Mouse (Mus musculus) midbrain, embryonic 14.5 days (tissue): Measurements from ENCODE around the gene Gm128. TPM values are rescaled to one million over a fixed set of nuclear protein-coding genes. Genes with fewer than 3 reads are reported as not detected.
"Not testable (repeated sequence)": the region's sequence is repeated elsewhere in the genome, so short reads cannot be mapped to it uniquely, and the experiment has no call there.

Experiments used
- ATAC-seq: fragments of 200-750 bp; cut with Nextera tagmentation; 2 replicates; pipeline ENCODE4 v1.8.0; 2017; ENCODE audit warnings: moderate number of reproducible peaks, moderate library complexity; ENCODE audit not compliant: low FRiP score, low TSS enrichment
- DNase-seq: peaks from one replicate; pipeline ENCODE4 v3.0.0-alpha.2; 2015
- H3K27ac ChIP-seq: fragments of 300-500 bp; sonication (generic); replicated peaks from 2 replicates; pipeline ENCODE4 v1.5.1; 2014; ENCODE audit warnings: mild to moderate bottlenecking, low read depth, low read length, moderate library complexity
- H3K27me3 ChIP-seq: fragments of 300-500 bp; sonication (generic); 2 replicates; pipeline ENCODE4 v1.6.1; 2014; ENCODE audit warnings: low read length, control low read depth, mixed read lengths; ENCODE audit not compliant: control insufficient read depth, insufficient read depth
- H3K36me3 ChIP-seq: fragments of 300-500 bp; sonication (generic); 2 replicates; pipeline ENCODE4 v1.6.1; 2014; ENCODE audit warnings: low read length, control low read depth; ENCODE audit not compliant: control insufficient read depth, insufficient read depth
- H3K4me1 ChIP-seq: fragments of 300-500 bp; sonication (generic); 2 replicates; pipeline ENCODE4 v1.6.1; 2014; ENCODE audit warnings: mild to moderate bottlenecking, antibody characterized with exemption, low read length, control low read depth; ENCODE audit not compliant: control insufficient read depth, insufficient read depth
- H3K4me2 ChIP-seq: fragments of 300-500 bp; sonication (generic); 2 replicates; pipeline ENCODE4 v1.6.1; 2014; ENCODE audit warnings: mild to moderate bottlenecking, low read length, moderate library complexity
- H3K4me3 ChIP-seq: fragments of 300-500 bp; sonication (generic); replicated peaks from 2 replicates; pipeline ENCODE4 v1.5.1; 2014; ENCODE audit warnings: low read depth, low read length
- H3K9ac ChIP-seq: fragments of 300-500 bp; sonication (generic); replicated peaks from 2 replicates; pipeline ENCODE4 v1.6.1; 2014; ENCODE audit warnings: mild to moderate bottlenecking, low read length, moderate library complexity
- H3K9me3 ChIP-seq: fragments of 300-500 bp; sonication (generic); 2 replicates; pipeline ENCODE4 v1.6.1; 2016; ENCODE audit warnings: low read length, control low read depth, mixed read lengths; ENCODE audit not compliant: control insufficient read depth
- WGBS: fragments of 180-500 bp; shearing (Covaris S2); extraction: QIAGEN DNeasy Blood & Tissue Kit; methylation state at CpG from one replicate; pipeline ENCODE4 v1.1.7; 2014; 5-methylcytosine and 5-hydroxymethylcytosine counted together
- polyA plus RNA-seq: library from polyadenylated mRNA; unstranded; fragments of >200 nt; fragmentation: Nextera tagmentation; extraction: Ambion mirVana; gene quantifications from 2 replicates; pipeline ENCODE4 v1.2.1, GENCODE M21; 2014

Gm128 gene
- polyA plus RNA-seq, 1 experiment from 2014 or later, result 0.11 TPM

DNA sequence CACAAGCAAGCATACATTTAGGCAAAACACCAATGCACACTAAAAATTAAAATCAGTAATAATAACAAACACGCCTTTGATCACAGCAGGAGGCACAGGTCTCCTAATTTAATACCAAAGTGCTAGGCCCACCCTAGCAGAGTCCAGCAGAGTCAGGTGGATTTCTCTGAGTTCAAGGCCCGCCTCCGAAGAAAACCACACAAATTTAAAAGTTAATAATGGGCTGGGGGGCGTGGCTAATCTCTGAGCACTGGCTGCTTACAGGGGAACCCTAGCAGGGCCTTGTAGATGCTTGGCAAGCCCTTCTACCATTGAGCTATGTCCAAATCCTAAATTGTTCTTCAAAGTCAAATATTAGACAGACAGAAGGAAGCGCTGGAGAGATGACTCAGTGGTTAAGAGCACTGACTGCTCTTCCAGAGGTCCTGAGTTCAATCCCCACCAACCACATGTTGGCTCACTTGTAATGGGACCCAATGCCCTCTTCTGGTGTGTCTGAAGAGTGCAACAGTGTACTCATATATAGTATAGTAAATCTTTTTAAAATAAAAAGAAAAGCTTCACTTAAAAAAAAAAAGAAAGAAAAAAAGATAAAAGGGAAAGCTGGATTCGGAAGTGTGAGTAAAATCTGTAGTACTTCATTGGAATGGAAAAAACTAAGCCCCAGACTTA lies 22.8 kb downstream of the Gm128 start:
- Histone ChIP-seq H3K27me3 (no peaks in the 10 kb centered on the region), H3K9ac (no peak overlapping the region; the same call in 1 of the 2 replicates), H3K9me3 (no peaks in the 10 kb centered on the region), H3K4me3 (peak overlapping the region; percentile 73), H3K4me1 (peaks cover 13% of the 10 kb centered on the region; the same call in 1 of the 2 replicates), H3K27ac (peak overlapping the region; percentile 96), H3K4me2 (peak overlapping the region; percentile 65), H3K36me3 (peaks cover 58% of the 10 kb centered on the region)
- ATAC-seq (no peak), DNase-seq (no peak)
- 76% methylated on average over 6 of the region's 6 CpGs for WGBS

- peak; percentile 92 for DNase-seq
- under 1% methylated on average over 56 of the region's 56 CpGs for WGBS
- H3K4me1 ChIP-seq, result peaks cover 13% of the 10 kb centered on the region; the same call in 1 of the 2 replicates
- H3K9me3 ChIP-seq, result no peaks in the 10 kb centered on the region
- ATAC-seq, result peak; percentile 89
- peaks cover 47% of the 10 kb centered on the region for H3K36me3 ChIP-seq
- peak within 1 kb of the TSS; percentile 78 for H3K9ac ChIP-seq
- no peaks in the 10 kb centered on the region for H3K27me3 ChIP-seq
- peak within 1 kb of the TSS; percentile 65 for H3K4me2 ChIP-seq
- peak within 1 kb of the TSS; percentile 73 for H3K4me3 ChIP-seq
- peak within 1 kb of the TSS; percentile 96 for H3K27ac ChIP-seq
These were observed 23.9 kb downstream of the Gm128 start, which contains the start of gene Gabpb2 for GRCm38 (mm10) chr3:95217255-95218134. Gabpb2 (minus strand) TSS chr3:95217916.

DNA sequence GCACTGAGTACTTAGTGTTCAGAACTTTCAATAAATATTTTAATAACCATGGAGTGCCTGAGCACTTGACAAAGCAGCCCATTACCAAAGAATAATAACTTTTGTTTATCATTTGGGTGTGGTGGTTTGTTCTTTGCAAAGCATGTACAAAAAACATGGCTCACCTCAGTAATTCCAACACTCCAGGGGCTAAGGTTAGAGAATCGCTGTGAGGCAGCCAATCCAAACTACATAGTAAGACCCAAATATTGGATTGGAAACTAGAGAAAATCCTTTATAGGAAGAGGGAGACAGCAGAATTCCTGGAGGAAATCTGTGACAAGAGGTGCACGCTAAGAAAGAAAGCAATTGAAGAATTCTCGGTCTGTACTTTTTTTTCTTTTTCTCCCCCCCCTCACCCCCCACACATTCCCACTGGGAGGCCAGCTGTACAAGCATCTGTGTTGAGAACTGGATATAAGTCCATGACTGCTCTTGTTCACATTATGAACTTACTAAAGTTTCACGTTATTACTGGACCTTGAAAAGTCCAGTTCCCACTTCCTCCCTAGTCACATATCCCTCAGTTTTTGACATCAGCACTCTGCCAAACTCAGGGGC lies 24.6 kb downstream of the Gm128 start:
- no peak for DNase-seq
- no peaks in the 10 kb centered on the region for H3K27me3 ChIP-seq
- 25% methylated on average over 4 of the region's 4 CpGs for WGBS

GRCm38 (mm10) chr3:95213609-95213975 lies 27.8 kb downstream of the Gm128 start:
- H3K9me3 ChIP-seq, result no peaks in the 10 kb centered on the region
- H3K36me3 ChIP-seq, result peaks cover 19% of the 10 kb centered on the region
- H3K4me3 ChIP-seq, result no peak overlapping the region
- no peak overlapping the region for H3K9ac ChIP-seq
- peaks cover 13% of the 10 kb centered on the region; the same call in 1 of the 2 replicates for H3K4me1 ChIP-seq
- ATAC-seq (no peak), DNase-seq (no peak)
- H3K27ac ChIP-seq, result no peak overlapping the region
- WGBS, result 94% methylated on average over 1 of the region's 1 CpGs
- no peak overlapping the region for H3K4me2 ChIP-seq
- no peaks in the 10 kb centered on the region for H3K27me3 ChIP-seq

More for the DNA sequence above, 24.6 kb downstream of the Gm128 start:
- Histone ChIP-seq H3K9ac (peak overlapping the region; percentile 78; the same call in 1 of the 2 replicates), H3K4me3 (peak overlapping the region; percentile 73), H3K27ac (peak overlapping the region; percentile 96), H3K9me3 (no peaks in the 10 kb centered on the region), H3K4me1 (peaks cover 13% of the 10 kb centered on the region; the same call in 1 of the 2 replicates), H3K4me2 (peak overlapping the region; percentile 65), H3K36me3 (peaks cover 43% of the 10 kb centered on the region)
- ATAC-seq, result no peak

DNA sequence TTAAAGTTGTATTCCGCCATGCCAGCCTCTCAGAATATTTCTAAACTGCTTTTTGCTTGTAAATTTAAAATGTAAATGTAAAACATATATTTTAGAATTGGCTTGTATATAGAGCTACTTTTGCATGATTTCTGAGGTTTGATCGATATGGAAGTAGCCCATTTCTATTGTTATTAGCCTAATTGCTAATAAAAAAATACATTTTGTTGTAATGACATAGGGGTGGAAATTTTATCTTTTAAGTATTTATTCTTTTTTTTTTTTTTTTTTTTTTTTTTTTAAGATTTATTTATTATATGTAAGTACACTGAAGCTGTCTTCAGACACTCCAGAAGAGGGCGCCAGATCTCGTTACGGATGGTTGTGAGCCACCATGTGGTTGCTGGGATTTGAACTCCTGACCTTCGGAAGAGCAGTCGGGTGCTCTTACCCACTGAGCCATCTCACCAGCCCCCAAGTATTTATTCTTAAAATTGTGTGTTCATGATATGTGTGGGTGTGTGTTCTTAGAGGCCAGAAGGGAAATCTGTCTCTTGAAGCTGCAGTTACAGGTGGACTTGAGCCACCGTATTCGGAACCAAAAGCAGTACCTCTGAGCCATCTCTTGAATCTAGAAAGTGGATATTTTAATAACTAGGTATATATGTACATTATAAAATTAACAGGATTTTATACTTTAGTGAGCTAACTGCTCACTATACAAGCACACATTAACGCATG lies 28.3 kb downstream of the Gm128 start:
- not testable (repeated sequence) for H3K27ac ChIP-seq, DNase-seq, H3K4me1 ChIP-seq, ATAC-seq, H3K9me3 ChIP-seq, H3K27me3 ChIP-seq, H3K4me3 ChIP-seq, H3K9ac ChIP-seq, H3K4me2 ChIP-seq
- 89% methylated on average over 9 of the region's 10 CpGs for WGBS
- H3K36me3 ChIP-seq, result peaks cover 20% of the 10 kb centered on the region

DNA sequence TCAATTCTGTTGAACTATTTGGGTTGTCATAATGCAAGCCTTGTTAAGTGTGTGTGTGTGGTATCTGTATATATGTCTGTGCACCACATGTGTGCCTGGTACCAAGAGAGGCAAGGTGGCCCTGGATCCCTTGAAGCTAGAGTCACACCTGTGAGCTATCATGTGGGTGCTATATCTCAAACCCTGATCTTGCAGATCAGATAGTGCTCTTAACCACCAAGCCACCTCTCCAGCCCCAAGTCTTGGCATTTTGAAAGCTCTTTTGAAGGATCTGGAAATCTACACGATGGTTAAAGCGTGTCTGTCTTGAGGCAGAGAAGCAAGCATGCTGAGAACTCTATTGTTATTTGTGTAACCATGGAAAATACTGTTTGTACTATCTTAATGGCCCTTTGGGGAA lies 30.8 kb downstream of the Gm128 start:
- 52% methylated on average over 2 of the region's 2 CpGs for WGBS

GRCm38 (mm10) chr3:95208286-95208685 lies 33.1 kb downstream of the Gm128 start:
- 89% methylated on average over 4 of the region's 4 CpGs for WGBS
- Histone ChIP-seq H3K4me1 (no peaks in the 10 kb centered on the region), H3K27ac (no peak overlapping the region), H3K27me3 (no peaks in the 10 kb centered on the region), H3K36me3 (peaks cover 51% of the 10 kb centered on the region), H3K9me3 (no peaks in the 10 kb centered on the region), H3K9ac (no peak overlapping the region), H3K4me3 (no peak overlapping the region), H3K4me2 (no peak overlapping the region)
- no peak for ATAC-seq
- no peak for DNase-seq

More for the DNA sequence above, 30.8 kb downstream of the Gm128 start:
- Histone ChIP-seq H3K4me1 (no peaks in the 10 kb centered on the region), H3K4me2 (no peak overlapping the region), H3K27ac (no peak overlapping the region), H3K4me3 (no peak overlapping the region), H3K9me3 (no peaks in the 10 kb centered on the region), H3K27me3 (no peaks in the 10 kb centered on the region), H3K9ac (no peak overlapping the region), H3K36me3 (peaks cover 33% of the 10 kb centered on the region)
- ATAC-seq (no peak), DNase-seq (no peak)

- no peak overlapping the region for H3K4me2 ChIP-seq
These were observed 37.5 kb downstream of the Gm128 start for GRCm38 (mm10) chr3:95203880-95204279.

More at GRCm38 (mm10) chr3:95203880-95204279, 37.5 kb downstream of the Gm128 start:
- WGBS, result 94% methylated on average over 6 of the region's 6 CpGs
- no peak for DNase-seq
- H3K4me1 ChIP-seq, result no peaks in the 10 kb centered on the region
- H3K36me3 ChIP-seq, result peaks cover 84% of the 10 kb centered on the region
- H3K27ac ChIP-seq, result no peak overlapping the region
- no peak overlapping the region for H3K9ac ChIP-seq
- no peaks in the 10 kb centered on the region for H3K9me3 ChIP-seq
- H3K4me3 ChIP-seq, result no peak overlapping the region
- no peak for ATAC-seq
- H3K27me3 ChIP-seq, result no peaks in the 10 kb centered on the region
